Mouse (Mus musculus): ENCODE measurements at regions not wholly inside any gene's neighbourhood (a gene's known extent, or its start where the extent isn't known, plus 50 kb on each side); places are given as distances from the start of the nearest gene placed in this dataset.

DNA sequence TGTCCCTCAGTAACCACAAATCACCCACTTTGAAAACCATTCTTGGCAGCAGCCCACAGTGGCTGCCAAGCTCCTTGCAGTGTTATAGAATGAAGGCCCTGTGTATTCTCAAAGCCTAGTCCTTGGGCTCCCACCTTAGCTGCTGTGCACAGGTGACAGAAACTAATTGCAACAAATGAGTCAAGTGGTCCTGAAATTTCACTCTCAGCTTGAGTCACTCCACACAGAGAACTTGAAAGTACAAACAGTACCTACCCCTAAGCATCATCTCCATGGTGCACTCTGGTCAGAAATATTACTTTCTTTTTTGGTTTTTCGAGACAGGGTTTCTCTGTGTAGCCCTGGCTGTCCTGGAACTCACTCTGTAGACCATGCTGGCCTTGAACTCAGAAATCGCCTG lies 54.2 kb upstream of the Rnft1 start:
- no peak overlapping the region for H3K9ac ChIP-seq (ENCODE audit: low read length)
- no peaks in the 10 kb centered on the region for H3K4me1 ChIP-seq (ENCODE audit: control insufficient read depth, insufficient read depth, low read length)
- H3K27ac ChIP-seq (ENCODE audit: low read depth, low read length) = no peak overlapping the region
- no peaks in the 10 kb centered on the region for H3K36me3 ChIP-seq (ENCODE audit: control insufficient read depth, insufficient read depth, low read length)
- 89% methylated on average over 2 of the region's 2 CpGs for WGBS
- DNase-seq (ENCODE audit: low spot score) (no peak), ATAC-seq (no peak)
- no peak overlapping the region for H3K4me3 ChIP-seq (ENCODE audit: low read depth, low read length)
- no peak overlapping the region for H3K4me2 ChIP-seq (ENCODE audit: low read length)
- H3K9me3 ChIP-seq (replicated peaks; ENCODE audit: control insufficient read depth, low read length) = no peaks in the 10 kb centered on the region
- no peaks in the 10 kb centered on the region for H3K27me3 ChIP-seq (replicated peaks; ENCODE audit: control insufficient read depth, insufficient read depth, low read length)

GRCm38 (mm10) chr11:86431550-86431949 lies 52.9 kb upstream of the Rnft1 start:
- 75% methylated on average over 5 of the region's 5 CpGs for WGBS
- Histone ChIP-seq H3K36me3 (ENCODE audit: control insufficient read depth, insufficient read depth, low read length) (no peaks in the 10 kb centered on the region), H3K9me3 (replicated peaks; ENCODE audit: control insufficient read depth, low read length) (no peaks in the 10 kb centered on the region), H3K27ac (ENCODE audit: low read depth, low read length) (no peak overlapping the region), H3K4me3 (ENCODE audit: low read depth, low read length) (no peak overlapping the region), H3K4me1 (ENCODE audit: control insufficient read depth, insufficient read depth, low read length) (no peaks in the 10 kb centered on the region), H3K4me2 (ENCODE audit: low read length) (no peak overlapping the region), H3K27me3 (replicated peaks; ENCODE audit: control insufficient read depth, insufficient read depth, low read length) (no peaks in the 10 kb centered on the region), H3K9ac (ENCODE audit: low read length) (no peak overlapping the region)
- DNase-seq (ENCODE audit: low spot score) (no peak), ATAC-seq (no peak)

GRCm38 (mm10) chr11:86434106-86434505 lies 50.4 kb upstream of the Rnft1 start:
- ATAC-seq (peak; percentile 67; the same call in 1 of the 2 replicates), DNase-seq (ENCODE audit: low spot score) (peak; percentile 83)
- H3K4me1 ChIP-seq (ENCODE audit: control insufficient read depth, insufficient read depth, low read length) = no peaks in the 10 kb centered on the region
- H3K4me2 ChIP-seq (ENCODE audit: low read length) = no peak overlapping the region
- H3K36me3 ChIP-seq (ENCODE audit: control insufficient read depth, insufficient read depth, low read length) = no peaks in the 10 kb centered on the region
- 73% methylated on average over 8 of the region's 8 CpGs for WGBS
- H3K4me3 ChIP-seq (ENCODE audit: low read depth, low read length) = no peak overlapping the region
- 0 out of 2 replicates have a peak overlapping the region, but pooled peaks have one; percentile 39 for H3K27ac ChIP-seq (ENCODE audit: low read depth, low read length)
- H3K9me3 ChIP-seq (replicated peaks; ENCODE audit: control insufficient read depth, low read length) = no peaks in the 10 kb centered on the region
- H3K9ac ChIP-seq (ENCODE audit: low read length) = no peak overlapping the region
- no peaks in the 10 kb centered on the region for H3K27me3 ChIP-seq (replicated peaks; ENCODE audit: control insufficient read depth, insufficient read depth, low read length)

Measured in forebrain, embryonic 14.5 days (tissue).